Mouse (Mus musculus) cerebellum, postnatal 14 days (tissue): Measurements from ENCODE around the gene Macrod1.

Experiments
- DNase-seq, 2 experiments: peaks; one replicate each; pipeline ENCODE4 v3.0.0; 2021; ENCODE audit warnings: mixed read lengths in 2 of 2

Gene Macrod1

GRCm38 (mm10) chr19:7116038-7116731 lies 59.6 kb downstream of the Macrod1 start:
- DNase-seq = no peak

- DNase-seq = no peak
Measured at GRCm38 (mm10) chr19:7117141-7117540, 60.5 kb downstream of the Macrod1 start.

- no peak for DNase-seq
Measured at GRCm38 (mm10) chr19:7117653-7118307, 61.2 kb downstream of the Macrod1 start.

- DNase-seq = peak; percentile 49 to 57
Measured at GRCm38 (mm10) chr19:7121252-7121651, 64.6 kb downstream of the Macrod1 start.

GRCm38 (mm10) chr19:7122277-7122676 lies 65.7 kb downstream of the Macrod1 start:
- DNase-seq = peak; percentile 63 to 74

- no peak for DNase-seq
Measured at GRCm38 (mm10) chr19:7122698-7123306, 66.2 kb downstream of the Macrod1 start.

- no peak for DNase-seq
Measured at GRCm38 (mm10) chr19:7125526-7126156, 69.0 kb downstream of the Macrod1 start.

- no peak for DNase-seq
Measured at GRCm38 (mm10) chr19:7126209-7126608, 69.6 kb downstream of the Macrod1 start.

GRCm38 (mm10) chr19:7126933-7127332 lies 70.3 kb downstream of the Macrod1 start:
- DNase-seq = no peak

- DNase-seq = peak; percentile 85 to 87
Measured at GRCm38 (mm10) chr19:7128551-7129475, 72.2 kb downstream of the Macrod1 start.

- DNase-seq = no peak
Measured at GRCm38 (mm10) chr19:7130317-7130716, 73.7 kb downstream of the Macrod1 start.

GRCm38 (mm10) chr19:7133436-7133835 lies 76.8 kb downstream of the Macrod1 start:
- DNase-seq = peak; percentile 51 to 59

GRCm38 (mm10) chr19:7134631-7135091 lies 78.1 kb downstream of the Macrod1 start:
- DNase-seq = no peak

- DNase-seq = peak; percentile 41 to 53
Measured at GRCm38 (mm10) chr19:7135525-7135924, 78.9 kb downstream of the Macrod1 start.

GRCm38 (mm10) chr19:7136016-7136415 lies 79.4 kb downstream of the Macrod1 start:
- peak; percentile 43 to 57 for DNase-seq

- no peak for DNase-seq
Measured at GRCm38 (mm10) chr19:7136714-7137498, 80.3 kb downstream of the Macrod1 start.

- DNase-seq = no peak
Measured at GRCm38 (mm10) chr19:7138327-7138726, 81.7 kb downstream of the Macrod1 start.

GRCm38 (mm10) chr19:7139321-7139720 lies 82.7 kb downstream of the Macrod1 start:
- DNase-seq = no peak

GRCm38 (mm10) chr19:7140373-7140772 lies 83.8 kb downstream of the Macrod1 start:
- peak in 1 of 2 experiments; percentile 57 for DNase-seq

- DNase-seq = no peak
Measured at GRCm38 (mm10) chr19:7140856-7141421, 84.3 kb downstream of the Macrod1 start.
